Mouse (Mus musculus): Measurements from ENCODE around the gene Zfp606. TPM values are rescaled to one million over a fixed set of nuclear protein-coding genes. Genes with fewer than 3 reads are reported as not detected.

Gene Zfp606
- polyA plus RNA-seq (2012; rRNA removed), result 6.5 and 7.6 TPM in 2 replicates

DNA sequence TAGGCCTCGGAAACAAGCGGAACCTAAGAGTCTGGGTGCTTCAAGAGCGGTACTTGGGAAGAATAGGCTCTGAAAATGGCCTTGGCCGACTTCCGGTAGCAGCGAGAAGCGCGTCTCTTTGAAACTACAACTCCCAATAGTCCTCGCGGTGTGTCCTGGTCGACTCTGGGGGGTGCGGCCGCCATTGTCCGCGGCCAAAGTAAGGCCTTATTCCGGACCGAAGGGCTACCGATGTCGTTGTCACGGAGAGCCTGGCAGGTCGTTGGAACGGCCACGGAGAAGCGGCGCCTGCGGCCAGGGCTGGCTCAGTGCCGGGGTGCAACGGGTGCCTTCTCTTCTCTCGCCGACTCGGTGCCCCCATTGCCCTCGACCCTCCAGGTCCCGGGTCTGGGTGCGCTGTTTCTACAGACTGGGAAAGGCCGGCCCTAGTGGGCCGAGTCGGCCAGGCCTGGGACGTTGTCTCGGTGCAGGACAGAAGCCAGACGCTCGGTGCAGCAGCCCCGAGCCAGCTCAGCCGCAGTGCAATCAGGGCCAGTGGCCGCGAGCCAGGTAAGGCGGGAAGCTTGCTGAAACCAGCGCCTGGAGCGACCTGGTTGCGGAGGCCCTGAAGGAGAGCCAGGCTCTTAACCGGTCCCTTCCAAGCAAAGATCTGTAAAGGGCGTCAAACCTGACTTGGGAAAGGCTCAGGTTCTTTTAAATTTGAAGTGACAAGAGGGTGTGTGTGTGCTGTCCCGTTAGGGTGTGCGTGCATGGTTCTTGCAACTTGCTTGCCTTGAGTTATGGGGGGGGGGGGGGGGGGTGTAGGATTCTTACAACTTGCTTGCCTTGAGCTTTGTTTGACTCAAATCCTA, at the start of gene Zfp606:
Zfp606 (plus strand) TSS at position 136 of the 851 bp plus-strand sequence.
- Histone ChIP-seq H3K4me1 (replicated peaks; ENCODE audit: control insufficient read depth, insufficient read depth, low read length) (peaks cover 6% of the 10 kb centered on the region), H3K4me3 (ENCODE audit: control insufficient read depth, insufficient read depth, low read length) (peak within 1 kb of the TSS; percentile 93), H3K36me3 (ENCODE audit: control insufficient read depth, insufficient read depth, low read length) (peaks cover 23% of the 10 kb centered on the region), H3K27ac (ENCODE audit: control insufficient read depth, insufficient read depth, low read length) (no peak within 1 kb of the TSS), H3K27me3 (ENCODE audit: control insufficient read depth, insufficient read depth, low read length) (no peaks in the 10 kb centered on the region)
- peak; percentile 80 for DNase-seq
- WGBS, result under 1% methylated on average over 53 of the region's 53 CpGs
- TF ChIP-seq POLR2A (IDR thresholded peaks at IDR 0.05; ENCODE audit: control insufficient read depth, extremely low read depth, insufficient read depth, low read length, poor library complexity) (0 out of 2 replicates have a peak, but pooled peaks have one; percentile 44), CTCF (IDR thresholded peaks at IDR 0.05; ENCODE audit: borderline replicate concordance, control insufficient read depth, extremely low read depth, insufficient read depth, low read length, poor library complexity) (no peak; the same call in 1 of the 2 replicates)

DNA sequence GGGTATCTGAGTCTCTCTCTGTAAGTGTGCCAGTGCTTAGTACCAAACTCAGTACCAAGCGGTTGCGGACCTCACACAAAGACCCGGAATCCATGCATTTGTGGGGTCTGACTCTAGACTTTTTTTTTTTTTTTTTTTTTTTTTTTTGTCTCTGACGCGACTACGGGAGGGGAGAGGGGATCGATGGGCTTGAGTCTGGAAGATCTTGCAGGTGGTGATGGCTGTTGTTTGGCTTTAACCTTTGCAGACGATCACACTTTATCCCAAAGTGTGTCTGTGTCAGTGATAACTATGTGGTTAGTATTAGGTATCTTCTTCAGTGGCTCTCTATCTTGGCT, 885 bp downstream of the Zfp606 start:
- no peak for DNase-seq
- H3K4me3 ChIP-seq (ENCODE audit: control insufficient read depth, insufficient read depth, low read length), result peak overlapping the region; percentile 93; the same call in 1 of the 2 replicates
- H3K4me1 ChIP-seq (replicated peaks; ENCODE audit: control insufficient read depth, insufficient read depth, low read length), result peaks cover 6% of the 10 kb centered on the region
- no peak for TF ChIP-seq POLR2A (IDR thresholded peaks at IDR 0.05; ENCODE audit: control insufficient read depth, extremely low read depth, insufficient read depth, low read length, poor library complexity)
- no peak for TF ChIP-seq CTCF (IDR thresholded peaks at IDR 0.05; ENCODE audit: borderline replicate concordance, control insufficient read depth, extremely low read depth, insufficient read depth, low read length, poor library complexity)
- WGBS, result 2% methylated on average over 8 of the region's 8 CpGs
- H3K27ac ChIP-seq (ENCODE audit: control insufficient read depth, insufficient read depth, low read length), result no peak overlapping the region
- H3K27me3 ChIP-seq (ENCODE audit: control insufficient read depth, insufficient read depth, low read length), result no peaks in the 10 kb centered on the region
- peaks cover 29% of the 10 kb centered on the region for H3K36me3 ChIP-seq (ENCODE audit: control insufficient read depth, insufficient read depth, low read length)

DNA sequence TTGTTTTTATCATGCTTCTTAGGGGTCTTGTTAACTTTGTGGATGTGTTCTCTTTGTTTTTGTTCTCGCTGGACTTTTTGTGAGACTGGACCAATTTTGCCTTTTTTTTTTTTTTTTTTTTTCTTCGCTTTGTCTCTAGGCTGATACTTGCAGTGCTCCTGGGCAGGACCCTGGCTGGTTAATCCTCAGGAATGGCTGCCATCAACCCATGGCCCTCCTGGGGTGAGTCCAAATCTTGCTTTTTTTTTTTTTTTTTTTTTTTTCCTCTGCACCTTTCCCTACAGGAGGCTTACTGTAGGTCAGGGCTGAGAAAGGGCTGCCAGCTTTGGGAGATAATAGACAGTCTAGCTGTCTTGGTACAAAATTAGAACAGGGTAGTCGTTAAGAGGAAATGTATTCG, 1.4 kb downstream of the Zfp606 start:
- DNase-seq, result no peak
- peaks cover 34% of the 10 kb centered on the region for H3K36me3 ChIP-seq (ENCODE audit: control insufficient read depth, insufficient read depth, low read length)
- WGBS, result 86% methylated on average over 4 of the region's 4 CpGs
- H3K27me3 ChIP-seq (ENCODE audit: control insufficient read depth, insufficient read depth, low read length), result no peaks in the 10 kb centered on the region
- peaks cover 6% of the 10 kb centered on the region for H3K4me1 ChIP-seq (replicated peaks; ENCODE audit: control insufficient read depth, insufficient read depth, low read length)
- no peak for TF ChIP-seq POLR2A (IDR thresholded peaks at IDR 0.05; ENCODE audit: control insufficient read depth, extremely low read depth, insufficient read depth, low read length, poor library complexity)
- TF ChIP-seq CTCF (IDR thresholded peaks at IDR 0.05; ENCODE audit: borderline replicate concordance, control insufficient read depth, extremely low read depth, insufficient read depth, low read length, poor library complexity), result no peak
- no peak overlapping the region for H3K4me3 ChIP-seq (ENCODE audit: control insufficient read depth, insufficient read depth, low read length)
- no peak overlapping the region for H3K27ac ChIP-seq (ENCODE audit: control insufficient read depth, insufficient read depth, low read length)

DNA sequence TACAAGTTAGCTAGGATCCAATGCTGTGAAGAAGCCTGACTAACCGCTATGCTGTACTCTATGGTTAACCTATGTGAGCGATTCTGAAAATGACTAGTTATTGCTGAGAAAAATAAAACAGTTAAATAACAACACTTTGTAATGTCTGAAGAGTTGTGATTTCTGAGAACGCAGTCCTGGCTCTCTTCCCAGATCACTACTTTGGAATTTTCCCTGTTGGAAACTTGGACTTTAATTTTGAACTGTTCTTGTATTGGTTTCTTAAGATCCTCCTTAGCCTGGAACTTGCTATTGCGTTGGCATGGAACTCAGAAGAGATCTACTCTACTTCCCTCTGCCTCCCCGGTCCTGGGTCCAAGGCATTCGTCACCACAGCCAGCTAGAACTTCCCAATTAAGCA, 5.7 kb downstream of the Zfp606 start:
- Histone ChIP-seq H3K4me1 (replicated peaks; ENCODE audit: control insufficient read depth, insufficient read depth, low read length) (0 out of 2 replicates have a peak, but pooled peaks cover 5% of the 10 kb centered on the region), H3K4me3 (ENCODE audit: control insufficient read depth, insufficient read depth, low read length) (no peak overlapping the region), H3K36me3 (ENCODE audit: control insufficient read depth, insufficient read depth, low read length) (peaks cover 51% of the 10 kb centered on the region), H3K27ac (ENCODE audit: control insufficient read depth, insufficient read depth, low read length) (no peak overlapping the region), H3K27me3 (ENCODE audit: control insufficient read depth, insufficient read depth, low read length) (no peaks in the 10 kb centered on the region)
- no peak for DNase-seq
- TF ChIP-seq POLR2A (IDR thresholded peaks at IDR 0.05; ENCODE audit: control insufficient read depth, extremely low read depth, insufficient read depth, low read length, poor library complexity), result no peak
- WGBS, result 99% methylated on average over 6 of the region's 6 CpGs

- H3K27me3 ChIP-seq (ENCODE audit: control insufficient read depth, insufficient read depth, low read length), result no peaks in the 10 kb centered on the region
- H3K4me1 ChIP-seq (replicated peaks; ENCODE audit: control insufficient read depth, insufficient read depth, low read length), result no peaks in the 10 kb centered on the region
- no peak overlapping the region for H3K4me3 ChIP-seq (ENCODE audit: control insufficient read depth, insufficient read depth, low read length)
- TF ChIP-seq POLR2A (IDR thresholded peaks at IDR 0.05; ENCODE audit: control insufficient read depth, extremely low read depth, insufficient read depth, low read length, poor library complexity), result no peak
- TF ChIP-seq CTCF (IDR thresholded peaks at IDR 0.05; ENCODE audit: borderline replicate concordance, control insufficient read depth, extremely low read depth, insufficient read depth, low read length, poor library complexity), result no peak
- 95% methylated on average over 1 of the region's 1 CpGs for WGBS
- no peak for DNase-seq
- H3K27ac ChIP-seq (ENCODE audit: control insufficient read depth, insufficient read depth, low read length), result no peak overlapping the region
- H3K36me3 ChIP-seq (ENCODE audit: control insufficient read depth, insufficient read depth, low read length), result peaks cover 66% of the 10 kb centered on the region
These were observed 7.9 kb downstream of the Zfp606 start for GRCm38 (mm10) chr7:12485956-12486355.

DNA sequence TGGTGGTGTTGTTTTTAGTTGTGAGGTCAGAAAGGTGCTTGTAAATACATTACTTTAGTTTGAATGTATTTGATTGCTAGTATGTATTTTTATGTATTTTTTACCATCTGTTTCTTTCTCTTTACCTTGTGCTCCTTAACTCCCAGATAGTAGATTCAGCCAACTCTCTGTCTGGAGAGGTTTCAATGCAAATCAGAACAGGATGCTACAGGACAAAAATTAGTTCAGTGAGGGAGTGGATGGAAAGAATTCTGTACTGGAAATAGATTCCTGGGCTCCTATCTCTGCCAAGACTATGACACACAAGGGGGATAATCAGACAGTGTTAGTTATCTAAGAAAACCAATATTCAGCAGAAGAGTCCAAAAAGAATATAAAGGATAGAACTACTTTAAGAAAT, 8.6 kb downstream of the Zfp606 start:
- Histone ChIP-seq H3K36me3 (ENCODE audit: control insufficient read depth, insufficient read depth, low read length) (peaks cover 66% of the 10 kb centered on the region), H3K27me3 (ENCODE audit: control insufficient read depth, insufficient read depth, low read length) (no peaks in the 10 kb centered on the region), H3K27ac (ENCODE audit: control insufficient read depth, insufficient read depth, low read length) (no peak overlapping the region), H3K4me1 (replicated peaks; ENCODE audit: control insufficient read depth, insufficient read depth, low read length) (no peaks in the 10 kb centered on the region), H3K4me3 (ENCODE audit: control insufficient read depth, insufficient read depth, low read length) (no peak overlapping the region)
- TF ChIP-seq CTCF (IDR thresholded peaks at IDR 0.05; ENCODE audit: borderline replicate concordance, control insufficient read depth, extremely low read depth, insufficient read depth, low read length, poor library complexity) (no peak), POLR2A (IDR thresholded peaks at IDR 0.05; ENCODE audit: control insufficient read depth, extremely low read depth, insufficient read depth, low read length, poor library complexity) (no peak)
- DNase-seq, result no peak

All from thymus, adult 2 months (tissue).